Mouse (Mus musculus) stomach, postnatal 0 days (tissue): ENCODE measurements around the gene Ntf5.

Experiments used
- CTCF ChIP-seq: IDR thresholded peaks from 2 replicates; pipeline ENCODE4 v1.5.1; 2016; ENCODE audit warnings: antibody characterized with exemption, low read depth, mild to moderate bottlenecking, moderate library complexity
- EP300 ChIP-seq: optimal IDR thresholded peaks from 2 replicates; pipeline ENCODE3; 2016; ENCODE audit warnings: antibody characterized with exemption

GRCm38 (mm10) chr7:45368178-45368577, 45.3 kb upstream of the Ntf5 start:
- TF ChIP-seq CTCF = no peak
- TF ChIP-seq EP300 = no peak
